Mouse (Mus musculus) granulocyte monocyte progenitor cell, adult 5-6 weeks (primary cell): ENCODE measurements at regions not wholly inside any gene's neighbourhood (a gene's known extent, or its start where the extent isn't known, plus 50 kb on each side); places are given as distances from the start of the nearest gene placed in this dataset.

Source experiments
- ATAC-seq: replicated peaks from 2 replicates; pipeline ENCODE4 v1.8.0; 2016; ENCODE audit warnings: mild to moderate bottlenecking, moderate TSS enrichment, inconsistent platforms; ENCODE audit not compliant: poor library complexity, severe bottlenecking

GRCm38 (mm10) chr19:28732998-28733397, 53.1 kb upstream of the Glis3 start:
- ATAC-seq = no peak

- no peak for ATAC-seq
Measured at GRCm38 (mm10) chr19:28733781-28734180, 53.9 kb upstream of the Glis3 start.

- ATAC-seq = no peak
Measured at GRCm38 (mm10) chr19:28743176-28743793, 63.4 kb upstream of the Glis3 start.

GRCm38 (mm10) chr19:28745105-28745504, 65.2 kb upstream of the Glis3 start:
- ATAC-seq = no peak

GRCm38 (mm10) chr19:28745534-28745933, 65.7 kb upstream of the Glis3 start:
- ATAC-seq = no peak

GRCm38 (mm10) chr19:28751091-28751490, 71.2 kb upstream of the Glis3 start:
- ATAC-seq = no peak

GRCm38 (mm10) chr19:28758854-28759253, 76.0 kb upstream of the Slc1a1 start:
- peak; percentile 50 for ATAC-seq

- ATAC-seq = no peak
Measured at GRCm38 (mm10) chr19:28764795-28765360, 70.0 kb upstream of the Slc1a1 start.

GRCm38 (mm10) chr19:28768218-28768617, 66.6 kb upstream of the Slc1a1 start:
- no peak for ATAC-seq

- no peak for ATAC-seq
Measured at GRCm38 (mm10) chr19:28770419-28770818, 64.4 kb upstream of the Slc1a1 start.

GRCm38 (mm10) chr19:28771836-28772235, 63.0 kb upstream of the Slc1a1 start:
- no peak for ATAC-seq

GRCm38 (mm10) chr19:28772840-28773570, 61.8 kb upstream of the Slc1a1 start:
- ATAC-seq = no peak

GRCm38 (mm10) chr19:28776868-28777267, 58.0 kb upstream of the Slc1a1 start:
- no peak for ATAC-seq

GRCm38 (mm10) chr19:28777674-28778073, 57.2 kb upstream of the Slc1a1 start:
- peak; percentile 58 for ATAC-seq

GRCm38 (mm10) chr19:28778386-28778785, 56.5 kb upstream of the Slc1a1 start:
- ATAC-seq = no peak

- no peak for ATAC-seq
Measured at GRCm38 (mm10) chr19:28781971-28782370, 52.9 kb upstream of the Slc1a1 start.
